Mouse (Mus musculus): ENCODE measurements around the gene Adcyap1r1. TPM values are rescaled to one million over a fixed set of nuclear protein-coding genes. Genes with fewer than 3 reads are reported as not detected.

Adcyap1r1 gene
- polyA plus RNA-seq, 1 experiment from 2014 or later = 73.4 TPM

DNA sequence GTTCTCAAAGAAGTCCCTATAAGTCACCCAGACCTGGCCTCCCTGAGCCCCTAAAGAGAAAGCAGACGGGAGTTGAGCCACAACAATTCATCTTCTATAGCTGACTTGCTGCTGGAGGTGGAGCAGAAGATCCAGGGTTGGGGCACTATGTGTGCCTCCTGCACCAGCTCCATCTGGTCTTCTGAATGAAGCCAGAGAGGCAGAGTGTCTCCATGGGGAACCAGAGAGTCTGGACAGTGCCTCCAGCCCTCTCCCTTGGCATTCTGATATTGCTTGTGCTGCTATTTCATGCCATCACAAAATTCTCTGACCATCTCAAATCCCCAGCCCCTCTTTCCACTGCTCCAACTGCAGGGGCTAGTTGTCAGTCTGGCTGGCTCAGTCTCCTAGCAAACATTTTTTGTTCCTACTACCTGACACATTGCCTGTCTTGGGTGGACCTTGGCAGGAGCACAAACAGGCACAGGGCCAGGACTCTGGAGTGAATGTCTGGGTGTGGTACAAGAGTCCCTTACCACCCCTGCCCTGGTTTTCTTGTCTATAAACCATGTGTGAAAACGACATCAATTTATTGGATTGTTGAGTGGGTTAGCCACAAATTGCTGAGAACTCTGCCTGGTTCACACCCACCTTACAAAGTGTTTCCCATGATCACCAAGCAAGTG is 32.9 kb upstream of the Adcyap1r1 start:
- 62% methylated on average over 2 of the region's 2 CpGs for WGBS
- no peaks in the 10 kb centered on the region for H3K27me3 ChIP-seq (ENCODE audit: control insufficient read depth, insufficient read depth, low read length)
- H3K9me3 ChIP-seq (ENCODE audit: control insufficient read depth, low read length) = no peaks in the 10 kb centered on the region
- H3K36me3 ChIP-seq (replicated peaks; ENCODE audit: control insufficient read depth, insufficient read depth) = no peaks in the 10 kb centered on the region
- no peak overlapping the region for H3K9ac ChIP-seq
- H3K4me2 ChIP-seq (replicated peaks) = no peak overlapping the region
- H3K4me1 ChIP-seq (replicated peaks; ENCODE audit: control insufficient read depth, insufficient read depth, low read length) = peaks cover 27% of the 10 kb centered on the region
- no peak overlapping the region for H3K4me3 ChIP-seq (replicated peaks; ENCODE audit: low read length)
- no peak for DNase-seq (ENCODE audit: low spot score)
- no peak for ATAC-seq (ENCODE audit: low FRiP score)
- H3K27ac ChIP-seq = no peak overlapping the region

- Histone ChIP-seq H3K36me3 (replicated peaks; ENCODE audit: control insufficient read depth, insufficient read depth) (no peaks in the 10 kb centered on the region), H3K9ac (no peak overlapping the region), H3K4me1 (replicated peaks; ENCODE audit: control insufficient read depth, insufficient read depth, low read length) (peaks cover 27% of the 10 kb centered on the region), H3K27me3 (ENCODE audit: control insufficient read depth, insufficient read depth, low read length) (no peaks in the 10 kb centered on the region), H3K4me3 (replicated peaks; ENCODE audit: low read length) (no peak overlapping the region), H3K9me3 (ENCODE audit: control insufficient read depth, low read length) (no peaks in the 10 kb centered on the region), H3K4me2 (replicated peaks) (no peak overlapping the region), H3K27ac (peak overlapping the region; percentile 78)
- WGBS = 85% methylated on average over 3 of the region's 3 CpGs
- no peak for DNase-seq (ENCODE audit: low spot score)
- ATAC-seq (ENCODE audit: low FRiP score) = peak; percentile 19; the same call in 1 of the 2 replicates
Observed at GRCm38 (mm10) chr6:55420411-55420810, 31.4 kb upstream of the Adcyap1r1 start.

DNA sequence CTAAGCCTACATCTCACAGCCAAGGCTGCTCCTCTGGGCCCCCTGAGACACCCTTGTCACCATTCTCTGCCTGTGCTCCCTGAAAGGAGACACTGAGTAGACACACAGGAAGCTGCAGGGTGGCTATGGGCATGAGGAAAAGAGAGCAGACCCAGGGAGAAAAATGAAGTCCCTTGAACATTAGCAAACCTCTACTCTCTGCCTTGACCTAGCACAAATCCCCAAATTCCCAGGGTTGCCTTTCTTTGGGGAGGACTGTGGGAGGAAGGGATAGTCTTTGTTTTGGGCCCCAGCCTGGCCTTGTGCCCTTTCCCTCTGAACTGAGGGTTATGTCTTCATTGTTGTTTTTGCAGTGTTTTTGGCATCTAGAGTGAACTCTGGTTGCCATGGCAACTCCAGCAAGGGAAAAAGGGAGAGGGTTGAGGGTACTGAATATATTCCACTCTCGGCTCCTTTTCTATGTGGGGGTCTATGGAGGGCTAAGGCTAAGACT is 30.9 kb upstream of the Adcyap1r1 start:
- WGBS = 6% methylated on average over 1 of the region's 1 CpGs
- Histone ChIP-seq H3K4me2 (replicated peaks) (no peak overlapping the region), H3K4me1 (replicated peaks; ENCODE audit: control insufficient read depth, insufficient read depth, low read length) (peaks cover 27% of the 10 kb centered on the region), H3K9me3 (ENCODE audit: control insufficient read depth, low read length) (no peaks in the 10 kb centered on the region), H3K27ac (peak overlapping the region; percentile 78), H3K4me3 (replicated peaks; ENCODE audit: low read length) (no peak overlapping the region), H3K36me3 (replicated peaks; ENCODE audit: control insufficient read depth, insufficient read depth) (no peaks in the 10 kb centered on the region), H3K27me3 (ENCODE audit: control insufficient read depth, insufficient read depth, low read length) (no peaks in the 10 kb centered on the region), H3K9ac (no peak overlapping the region)
- ATAC-seq (ENCODE audit: low FRiP score) (peak; percentile 82), DNase-seq (ENCODE audit: low spot score) (peak; percentile 72)

GRCm38 (mm10) chr6:55432121-55432520 is 19.7 kb upstream of the Adcyap1r1 start:
- DNase-seq (ENCODE audit: low spot score) (no peak), ATAC-seq (ENCODE audit: low FRiP score) (no peak)
- peaks cover 25% of the 10 kb centered on the region for H3K4me1 ChIP-seq (replicated peaks; ENCODE audit: control insufficient read depth, insufficient read depth, low read length)
- H3K27ac ChIP-seq = no peak overlapping the region
- no peak overlapping the region for H3K4me2 ChIP-seq (replicated peaks)
- no peak overlapping the region for H3K9ac ChIP-seq
- no peak overlapping the region for H3K4me3 ChIP-seq (replicated peaks; ENCODE audit: low read length)
- no peaks in the 10 kb centered on the region for H3K36me3 ChIP-seq (replicated peaks; ENCODE audit: control insufficient read depth, insufficient read depth)
- H3K27me3 ChIP-seq (ENCODE audit: control insufficient read depth, insufficient read depth, low read length) = no peaks in the 10 kb centered on the region
- no peaks in the 10 kb centered on the region for H3K9me3 ChIP-seq (ENCODE audit: control insufficient read depth, low read length)

DNA sequence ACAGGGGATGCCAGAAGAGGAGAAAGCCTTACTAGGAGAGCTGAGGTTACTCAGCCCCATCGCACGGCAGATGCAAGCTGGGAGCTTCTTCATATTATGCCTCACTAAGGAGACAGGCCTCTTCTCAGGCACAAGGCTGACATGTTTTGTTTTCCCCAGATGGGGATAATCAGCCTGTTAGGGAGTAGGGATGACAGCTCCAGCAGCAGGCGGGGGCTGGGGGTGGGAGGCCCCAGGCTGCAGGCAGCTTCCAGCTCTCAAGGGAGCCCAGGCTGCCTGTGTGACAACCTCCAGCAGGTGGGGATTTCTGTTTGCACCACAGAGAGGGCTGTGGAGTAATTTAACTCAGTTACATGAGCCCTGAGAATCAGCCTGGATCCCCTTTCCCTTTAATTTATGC is 17.4 kb upstream of the Adcyap1r1 start:
- Histone ChIP-seq H3K4me3 (replicated peaks; ENCODE audit: low read length) (no peak overlapping the region), H3K27me3 (ENCODE audit: control insufficient read depth, insufficient read depth, low read length) (no peaks in the 10 kb centered on the region), H3K27ac (peak overlapping the region; percentile 80), H3K9me3 (ENCODE audit: control insufficient read depth, low read length) (no peaks in the 10 kb centered on the region), H3K4me1 (replicated peaks; ENCODE audit: control insufficient read depth, insufficient read depth, low read length) (peaks cover 25% of the 10 kb centered on the region), H3K36me3 (replicated peaks; ENCODE audit: control insufficient read depth, insufficient read depth) (no peaks in the 10 kb centered on the region), H3K9ac (peak overlapping the region; percentile 20; the same call in 1 of the 2 replicates), H3K4me2 (replicated peaks) (no peak overlapping the region)
- DNase-seq (ENCODE audit: low spot score) = peak; percentile 37
- WGBS = 17% methylated on average over 3 of the region's 3 CpGs
- peak; percentile 68 for ATAC-seq (ENCODE audit: low FRiP score)

DNA sequence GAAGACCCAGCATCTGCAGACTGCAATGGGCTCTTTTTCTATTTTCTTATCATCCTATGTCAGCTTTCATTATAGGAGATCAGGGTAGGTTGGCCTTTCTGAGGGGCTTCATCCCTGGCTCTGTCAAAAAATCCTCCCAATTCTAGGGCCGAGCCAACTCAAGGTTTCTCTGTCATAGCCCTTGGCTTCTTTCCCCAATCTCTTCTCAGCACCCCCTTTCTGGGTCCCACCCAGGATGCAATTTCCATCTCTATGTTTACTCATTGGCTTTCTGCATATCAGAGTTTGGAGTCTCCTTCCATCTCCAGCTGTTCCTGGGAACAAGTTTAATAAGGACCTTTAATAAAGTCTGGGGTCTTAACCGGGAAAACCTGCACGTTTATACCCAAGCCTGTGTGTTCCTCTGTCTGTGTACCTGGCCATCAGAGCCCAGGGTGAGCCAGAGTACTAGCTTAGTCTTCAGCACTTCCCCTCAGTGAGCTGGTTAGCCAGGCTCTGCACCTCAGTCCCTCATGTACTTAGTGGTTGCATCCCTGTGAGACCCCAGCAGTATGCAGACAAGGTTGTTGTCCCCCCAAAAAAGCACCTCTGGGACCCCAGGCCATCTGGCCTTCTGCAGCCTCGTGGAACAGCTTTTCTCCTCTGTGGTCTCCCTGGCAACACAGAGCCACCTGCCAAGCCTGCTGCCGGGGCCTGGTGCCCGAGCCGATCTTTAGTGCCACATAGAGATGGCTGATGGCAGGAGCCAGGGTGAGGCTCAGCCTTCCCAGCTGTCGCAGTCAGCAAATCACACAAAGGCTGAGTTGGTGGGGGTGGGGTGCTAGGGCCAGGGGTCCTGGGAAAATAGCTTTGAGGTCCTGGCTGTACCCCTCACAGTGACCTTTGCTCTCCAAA is 16.3 kb upstream of the Adcyap1r1 start:
- Histone ChIP-seq H3K27ac (peak overlapping the region; percentile 80), H3K4me1 (replicated peaks; ENCODE audit: control insufficient read depth, insufficient read depth, low read length) (peaks cover 25% of the 10 kb centered on the region), H3K36me3 (replicated peaks; ENCODE audit: control insufficient read depth, insufficient read depth) (no peaks in the 10 kb centered on the region), H3K9me3 (ENCODE audit: control insufficient read depth, low read length) (no peaks in the 10 kb centered on the region), H3K4me3 (replicated peaks; ENCODE audit: low read length) (no peak overlapping the region), H3K4me2 (replicated peaks) (no peak overlapping the region), H3K27me3 (ENCODE audit: control insufficient read depth, insufficient read depth, low read length) (no peaks in the 10 kb centered on the region), H3K9ac (no peak overlapping the region)
- WGBS = 23% methylated on average over 8 of the region's 8 CpGs
- peak; percentile 68 for DNase-seq (ENCODE audit: low spot score)
- peak; percentile 82 for ATAC-seq (ENCODE audit: low FRiP score)

GRCm38 (mm10) chr6:55437919-55438318 is 13.9 kb upstream of the Adcyap1r1 start:
- Histone ChIP-seq H3K4me3 (replicated peaks; ENCODE audit: low read length) (no peak overlapping the region), H3K4me2 (replicated peaks) (no peak overlapping the region), H3K27me3 (ENCODE audit: control insufficient read depth, insufficient read depth, low read length) (no peaks in the 10 kb centered on the region), H3K9ac (no peak overlapping the region), H3K36me3 (replicated peaks; ENCODE audit: control insufficient read depth, insufficient read depth) (no peaks in the 10 kb centered on the region), H3K4me1 (replicated peaks; ENCODE audit: control insufficient read depth, insufficient read depth, low read length) (peaks cover 25% of the 10 kb centered on the region), H3K9me3 (ENCODE audit: control insufficient read depth, low read length) (no peaks in the 10 kb centered on the region), H3K27ac (no peak overlapping the region)
- ATAC-seq (ENCODE audit: low FRiP score) (no peak), DNase-seq (ENCODE audit: low spot score) (no peak)
- WGBS = 55% methylated on average over 3 of the region's 3 CpGs

GRCm38 (mm10) chr6:55438837-55439236 is 12.9 kb upstream of the Adcyap1r1 start:
- 63% methylated on average over 2 of the region's 2 CpGs for WGBS
- Histone ChIP-seq H3K27me3 (ENCODE audit: control insufficient read depth, insufficient read depth, low read length) (no peaks in the 10 kb centered on the region), H3K9me3 (ENCODE audit: control insufficient read depth, low read length) (no peaks in the 10 kb centered on the region), H3K36me3 (replicated peaks; ENCODE audit: control insufficient read depth, insufficient read depth) (no peaks in the 10 kb centered on the region), H3K4me3 (replicated peaks; ENCODE audit: low read length) (no peak overlapping the region), H3K9ac (no peak overlapping the region), H3K4me2 (replicated peaks) (no peak overlapping the region), H3K27ac (no peak overlapping the region), H3K4me1 (replicated peaks; ENCODE audit: control insufficient read depth, insufficient read depth, low read length) (peaks cover 22% of the 10 kb centered on the region)
- ATAC-seq (ENCODE audit: low FRiP score) (no peak), DNase-seq (ENCODE audit: low spot score) (no peak)

- peaks cover 10% of the 10 kb centered on the region for H3K4me1 ChIP-seq (replicated peaks; ENCODE audit: control insufficient read depth, insufficient read depth, low read length)
- H3K36me3 ChIP-seq (replicated peaks; ENCODE audit: control insufficient read depth, insufficient read depth) = no peaks in the 10 kb centered on the region
- no peak overlapping the region for H3K9ac ChIP-seq
- DNase-seq (ENCODE audit: low spot score) = peak; percentile 72
- WGBS = 5% methylated on average over 2 of the region's 2 CpGs
- H3K27ac ChIP-seq = peak overlapping the region; percentile 73
- H3K4me2 ChIP-seq (replicated peaks) = no peak overlapping the region
- no peaks in the 10 kb centered on the region for H3K9me3 ChIP-seq (ENCODE audit: control insufficient read depth, low read length)
- H3K4me3 ChIP-seq (replicated peaks; ENCODE audit: low read length) = no peak overlapping the region
- ATAC-seq (ENCODE audit: low FRiP score) = peak; percentile 93
- no peaks in the 10 kb centered on the region for H3K27me3 ChIP-seq (ENCODE audit: control insufficient read depth, insufficient read depth, low read length)
Observed at GRCm38 (mm10) chr6:55443927-55444688, 7.7 kb upstream of the Adcyap1r1 start.
